Mouse (Mus musculus): ENCODE data around the gene Ostm1. TPM values are rescaled to one million over a fixed set of nuclear protein-coding genes. Genes with fewer than 3 reads are reported as not detected.
A peak's percentile ranks its signal among the peaks of the same experiment; 100 is the strongest.

Gene Ostm1
- polyA plus RNA-seq, 1 experiment, result 13.0 TPM

DNA sequence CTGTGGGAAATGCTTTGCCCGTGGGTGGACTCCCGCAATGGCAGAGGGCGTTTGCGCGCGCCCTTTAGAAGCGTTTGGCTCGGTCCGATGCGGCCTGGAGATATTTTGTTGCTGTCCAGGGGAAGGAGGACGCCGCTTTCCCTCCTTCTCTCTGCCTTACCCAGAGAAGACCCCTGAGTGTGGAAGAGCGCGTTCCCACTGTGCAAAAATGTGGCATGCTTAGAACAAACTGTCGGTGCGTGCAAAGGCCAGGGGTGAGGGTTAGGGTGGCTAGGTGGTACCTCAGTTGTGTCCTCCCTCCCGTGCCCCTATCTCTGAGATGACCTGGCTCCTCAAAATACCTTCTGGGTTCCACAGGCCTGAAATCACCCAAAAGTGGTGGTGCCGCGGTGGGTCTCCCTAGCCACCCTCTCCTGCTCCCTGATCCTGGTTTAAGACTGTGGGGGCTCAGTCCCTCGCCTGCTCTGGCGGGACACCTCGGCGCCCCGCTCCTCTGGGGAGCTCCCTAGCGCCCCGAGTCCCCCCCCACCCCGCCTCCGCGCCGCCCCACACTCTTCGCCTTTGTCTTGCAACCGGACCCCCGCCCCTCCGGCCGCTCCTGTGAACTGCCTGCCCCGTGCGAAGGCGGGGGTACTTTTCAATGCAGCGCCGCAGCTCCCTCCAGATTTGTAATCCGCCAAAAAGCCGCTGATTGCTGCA, 48.3 kb downstream of the Ostm1 start:
- 0 out of 2 replicates have a peak overlapping the region, but pooled peaks have one; percentile 32 for H3K4me3 ChIP-seq (ENCODE audit: low read depth, low read length)
- H3K27me3 ChIP-seq (ENCODE audit: control insufficient read depth, insufficient read depth, low read length), result peaks cover 75% of the 10 kb centered on the region

DNA sequence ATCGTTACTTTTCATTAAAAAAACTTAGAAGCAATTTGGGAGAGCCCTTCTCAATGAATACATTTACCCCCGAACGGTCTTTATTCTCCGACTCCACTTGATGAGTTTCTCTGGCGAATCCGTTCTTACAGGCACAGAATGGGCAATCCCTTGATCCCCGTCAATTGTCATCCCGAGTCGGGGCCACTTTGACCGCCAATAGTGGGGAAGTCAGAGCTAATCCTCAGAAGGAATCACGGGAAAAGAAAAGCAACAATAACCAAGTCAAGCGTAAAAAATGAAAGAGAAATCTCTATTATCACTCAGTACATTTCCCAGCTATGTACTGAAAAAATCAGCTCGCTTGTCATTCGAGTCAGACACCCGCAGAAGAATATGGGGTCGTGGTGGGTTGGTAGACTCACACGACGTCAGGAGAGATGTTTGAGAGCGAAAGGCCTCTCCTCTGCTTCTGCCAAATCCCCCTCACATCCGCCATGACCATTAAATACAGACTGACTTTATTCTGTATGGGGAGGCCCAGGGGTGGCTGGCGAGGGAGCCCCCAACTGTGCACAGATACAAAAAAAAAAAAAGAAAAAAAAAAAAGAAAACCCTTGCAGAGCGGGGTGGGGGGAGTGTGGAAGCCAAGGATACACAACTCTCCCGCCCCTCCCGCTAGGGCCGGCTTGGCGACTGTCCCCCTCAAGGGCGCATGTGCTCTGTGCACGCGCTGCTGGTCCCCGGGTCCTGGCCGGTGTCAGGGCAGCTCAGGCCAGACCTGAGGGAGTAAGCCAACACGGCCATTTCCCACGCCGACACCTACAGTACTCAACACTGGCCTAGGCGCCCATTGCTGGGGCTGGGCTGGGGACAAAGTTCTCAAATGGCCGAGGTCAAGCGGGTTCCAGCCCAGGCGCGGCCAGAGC, 49.1 kb downstream of the Ostm1 start:
- H3K27ac ChIP-seq (ENCODE audit: insufficient read depth, low read depth, low read length), result no peak overlapping the region
- peak overlapping the region; percentile 60 for H3K4me3 ChIP-seq (ENCODE audit: low read depth, low read length)
- H3K36me3 ChIP-seq (ENCODE audit: control insufficient read depth, insufficient read depth, low read length), result no peaks in the 10 kb centered on the region
- H3K4me1 ChIP-seq (ENCODE audit: control insufficient read depth, insufficient read depth, insufficient read length, low read length), result peaks cover 19% of the 10 kb centered on the region
- peaks cover 83% of the 10 kb centered on the region for H3K27me3 ChIP-seq (ENCODE audit: control insufficient read depth, insufficient read depth, low read length)
- TF ChIP-seq CTCF (IDR thresholded peaks at IDR 0.05; ENCODE audit: extremely low read depth, insufficient read length, insufficient replicate concordance, low read depth, low read length) (no peak), POLR2A (IDR thresholded peaks at IDR 0.05; ENCODE audit: low read depth, low read length) (no peak)
- 2% methylated on average over 39 of the region's 39 CpGs for WGBS

More for the DNA sequence above, 48.3 kb downstream of the Ostm1 start:
- no peak for TF ChIP-seq POLR2A (IDR thresholded peaks at IDR 0.05; ENCODE audit: low read depth, low read length)
- TF ChIP-seq CTCF (IDR thresholded peaks at IDR 0.05; ENCODE audit: extremely low read depth, insufficient read length, insufficient replicate concordance, low read depth, low read length), result no peak
- WGBS, result 4% methylated on average over 42 of the region's 42 CpGs
- no peak overlapping the region for H3K27ac ChIP-seq (ENCODE audit: insufficient read depth, low read depth, low read length)
- peaks cover 15% of the 10 kb centered on the region for H3K4me1 ChIP-seq (ENCODE audit: control insufficient read depth, insufficient read depth, insufficient read length, low read length)
- H3K36me3 ChIP-seq (ENCODE audit: control insufficient read depth, insufficient read depth, low read length), result no peaks in the 10 kb centered on the region

DNA sequence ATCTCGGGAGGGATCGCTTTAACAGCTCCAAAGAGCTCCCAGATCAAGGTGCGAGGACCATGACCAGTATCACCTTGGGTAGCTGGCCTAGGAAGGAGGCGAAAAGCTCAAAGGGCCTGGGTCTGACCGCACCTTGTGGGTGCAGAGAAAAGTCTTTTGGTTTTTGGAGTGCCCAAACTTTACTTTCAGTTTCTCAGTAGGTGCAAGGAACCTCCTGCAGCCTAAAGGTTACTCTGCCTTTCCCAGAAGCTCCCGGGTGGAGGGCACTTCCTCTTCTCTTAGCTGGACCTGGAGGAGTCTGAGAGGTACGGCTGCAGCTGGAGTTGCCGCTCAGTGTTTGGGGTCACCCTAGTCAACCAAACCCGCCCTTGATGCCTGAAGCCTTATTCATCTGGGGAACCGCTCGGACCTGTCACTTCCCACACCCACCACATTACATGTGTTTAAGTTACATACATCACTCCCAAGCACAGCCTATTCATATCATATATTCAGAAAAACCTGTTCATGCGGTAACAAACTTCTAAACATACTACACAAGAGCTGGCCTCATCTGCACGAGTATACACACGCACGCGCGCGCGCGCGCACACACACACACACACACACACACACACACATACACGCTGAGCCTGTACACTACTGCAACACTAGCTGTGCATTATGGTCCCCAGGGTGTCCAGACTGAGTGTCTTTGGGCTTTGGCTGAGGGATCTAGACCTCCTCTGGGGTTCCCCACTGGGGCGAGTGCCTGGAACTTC, 49.9 kb downstream of the Ostm1 start:
- Histone ChIP-seq H3K27me3 (ENCODE audit: control insufficient read depth, insufficient read depth, low read length) (peaks cover 79% of the 10 kb centered on the region), H3K27ac (ENCODE audit: insufficient read depth, low read depth, low read length) (no peak overlapping the region)
- 11% methylated on average over 23 of the region's 23 CpGs for WGBS

DNA sequence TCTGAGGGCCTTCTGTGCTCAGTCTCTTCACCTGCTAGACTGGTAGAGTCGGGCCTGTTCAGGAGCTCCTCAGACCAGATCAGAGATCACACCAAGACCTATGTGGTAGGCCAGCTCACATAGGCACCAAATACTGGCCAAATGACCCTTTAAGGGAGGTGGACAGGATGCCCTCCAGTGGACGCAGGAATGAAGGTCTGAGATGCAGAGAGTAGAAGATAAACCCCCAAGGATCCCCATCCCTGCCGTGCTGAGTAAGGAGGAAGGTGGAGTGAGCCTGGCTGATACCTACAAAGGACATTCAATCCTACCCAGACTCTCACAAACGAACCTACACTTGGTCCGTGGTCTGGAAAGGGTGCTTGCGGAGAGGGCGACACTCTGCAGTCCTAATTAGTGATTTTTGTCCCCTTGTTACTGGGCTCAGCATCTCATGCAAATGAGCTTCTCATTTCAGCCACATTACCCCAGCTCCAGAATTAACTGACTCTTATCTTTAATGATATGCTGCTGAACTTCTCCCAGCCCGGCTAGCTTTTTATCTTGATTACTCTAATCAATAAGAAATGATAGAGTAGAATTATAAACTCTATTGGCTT, 50.6 kb downstream of the Ostm1 start:
- Histone ChIP-seq H3K27ac (ENCODE audit: insufficient read depth, low read depth, low read length) (no peak overlapping the region), H3K4me1 (ENCODE audit: control insufficient read depth, insufficient read depth, insufficient read length, low read length) (peaks cover 19% of the 10 kb centered on the region), H3K27me3 (ENCODE audit: control insufficient read depth, insufficient read depth, low read length) (peaks cover 75% of the 10 kb centered on the region), H3K36me3 (ENCODE audit: control insufficient read depth, insufficient read depth, low read length) (no peaks in the 10 kb centered on the region), H3K4me3 (ENCODE audit: low read depth, low read length) (no peak overlapping the region)
- 4% methylated on average over 8 of the region's 8 CpGs for WGBS
- TF ChIP-seq POLR2A (IDR thresholded peaks at IDR 0.05; ENCODE audit: low read depth, low read length) (no peak), CTCF (IDR thresholded peaks at IDR 0.05; ENCODE audit: extremely low read depth, insufficient read length, insufficient replicate concordance, low read depth, low read length) (no peak)

More for the DNA sequence above, 49.9 kb downstream of the Ostm1 start:
- peak overlapping the region; percentile 60 for H3K4me3 ChIP-seq (ENCODE audit: low read depth, low read length)
- peak; percentile 13; the same call in 1 of the 2 replicates for TF ChIP-seq POLR2A (IDR thresholded peaks at IDR 0.05; ENCODE audit: low read depth, low read length)
- TF ChIP-seq CTCF (IDR thresholded peaks at IDR 0.05; ENCODE audit: extremely low read depth, insufficient read length, insufficient replicate concordance, low read depth, low read length), result no peak
- peaks cover 19% of the 10 kb centered on the region for H3K4me1 ChIP-seq (ENCODE audit: control insufficient read depth, insufficient read depth, insufficient read length, low read length)
- H3K36me3 ChIP-seq (ENCODE audit: control insufficient read depth, insufficient read depth, low read length), result no peaks in the 10 kb centered on the region

DNA sequence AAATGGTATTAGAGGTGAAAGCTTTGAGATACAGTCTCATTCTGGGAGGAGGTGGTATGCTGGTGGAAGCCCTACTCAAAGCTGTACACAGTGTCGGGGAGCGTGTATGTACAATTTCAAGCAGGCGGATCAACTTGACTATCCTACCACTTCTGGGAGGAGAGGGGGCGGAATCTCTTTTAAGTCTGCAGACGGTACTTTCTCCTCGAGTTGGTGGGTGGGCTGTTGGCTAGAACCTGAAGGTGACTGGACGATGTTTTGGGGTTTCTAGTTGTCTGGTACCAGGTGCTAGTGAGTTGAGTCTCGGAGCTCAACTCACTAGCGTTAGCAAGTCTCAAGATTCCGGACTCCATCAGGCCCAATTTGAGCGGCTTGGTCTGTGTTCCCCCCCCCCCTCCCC, 51.4 kb downstream of the Ostm1 start:
- peaks cover 72% of the 10 kb centered on the region for H3K27me3 ChIP-seq (ENCODE audit: control insufficient read depth, insufficient read depth, low read length)
- WGBS, result 10% methylated on average over 11 of the region's 11 CpGs

DNA sequence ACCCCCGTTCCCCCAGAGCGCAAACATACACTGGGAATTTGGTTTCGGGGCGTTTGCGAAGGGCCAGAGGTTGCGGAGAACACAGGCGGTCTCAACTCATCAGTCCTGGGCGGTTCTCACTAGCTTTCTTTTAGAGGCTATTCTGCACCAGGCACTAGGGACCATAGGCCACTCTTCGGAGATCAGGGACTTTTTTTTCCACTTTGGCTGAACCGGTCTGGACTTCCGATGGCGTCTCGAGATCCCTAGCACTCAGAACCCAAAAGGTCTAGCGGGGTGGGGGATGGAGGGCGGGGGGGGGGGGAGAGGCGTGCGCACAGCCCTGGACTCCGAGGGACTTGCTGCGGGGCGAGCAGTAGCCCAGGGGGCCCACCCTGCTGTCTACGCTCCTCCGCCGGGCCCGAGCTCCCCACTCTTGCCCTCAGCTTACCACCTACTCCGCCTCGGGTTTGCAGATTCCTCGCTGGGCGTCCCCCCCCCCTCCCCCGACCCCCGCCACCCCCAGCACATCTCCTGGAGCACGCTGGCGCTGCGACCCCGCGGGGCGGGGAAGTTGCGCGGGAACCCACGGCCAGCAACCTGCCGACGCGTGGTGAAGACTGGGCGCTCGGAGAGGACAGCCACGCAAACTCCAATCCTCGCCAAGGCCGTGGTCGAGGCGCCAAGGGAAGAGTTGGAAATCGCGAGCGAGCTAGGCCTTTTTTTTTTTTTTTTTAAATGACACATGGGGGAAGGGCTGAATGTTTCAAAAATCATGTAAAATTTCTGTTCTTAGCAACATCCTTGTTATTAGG, 52.1 kb downstream of the Ostm1 start:
- no peak overlapping the region for H3K4me3 ChIP-seq (ENCODE audit: low read depth, low read length)
- no peaks in the 10 kb centered on the region for H3K36me3 ChIP-seq (ENCODE audit: control insufficient read depth, insufficient read depth, low read length)
- 6% methylated on average over 52 of the region's 52 CpGs for WGBS
- no peak overlapping the region for H3K27ac ChIP-seq (ENCODE audit: insufficient read depth, low read depth, low read length)
- no peak for TF ChIP-seq POLR2A (IDR thresholded peaks at IDR 0.05; ENCODE audit: low read depth, low read length)
- TF ChIP-seq CTCF (IDR thresholded peaks at IDR 0.05; ENCODE audit: extremely low read depth, insufficient read length, insufficient replicate concordance, low read depth, low read length), result no peak
- peaks cover 19% of the 10 kb centered on the region for H3K4me1 ChIP-seq (ENCODE audit: control insufficient read depth, insufficient read depth, insufficient read length, low read length)
- H3K27me3 ChIP-seq (ENCODE audit: control insufficient read depth, insufficient read depth, low read length), result peaks cover 65% of the 10 kb centered on the region

More for the DNA sequence above, 51.4 kb downstream of the Ostm1 start:
- TF ChIP-seq CTCF (IDR thresholded peaks at IDR 0.05; ENCODE audit: extremely low read depth, insufficient read length, insufficient replicate concordance, low read depth, low read length) (no peak), POLR2A (IDR thresholded peaks at IDR 0.05; ENCODE audit: low read depth, low read length) (no peak)
- Histone ChIP-seq H3K4me1 (ENCODE audit: control insufficient read depth, insufficient read depth, insufficient read length, low read length) (peaks cover 19% of the 10 kb centered on the region), H3K36me3 (ENCODE audit: control insufficient read depth, insufficient read depth, low read length) (no peaks in the 10 kb centered on the region), H3K27ac (ENCODE audit: insufficient read depth, low read depth, low read length) (no peak overlapping the region), H3K4me3 (ENCODE audit: low read depth, low read length) (no peak overlapping the region)
